Mouse (Mus musculus) heart, embryonic 16.5 days (tissue): ENCODE results near the gene Fbxo21. TPM values are rescaled to one million over a fixed set of nuclear protein-coding genes. Genes with fewer than 3 reads are reported as not detected.

Source experiments
- ATAC-seq: fragments of 200-750 bp; cut with Nextera tagmentation; replicated peaks from 2 replicates; pipeline ENCODE4 v1.8.0; 2017; ENCODE audit warnings: moderate number of reproducible peaks; ENCODE audit not compliant: insufficient read depth, low FRiP score; ENCODE audit errors: extremely low read depth
- H3K27ac ChIP-seq: fragments of 300-500 bp; sonication (generic); 2 replicates; pipeline ENCODE4 v1.5.1; 2014; ENCODE audit warnings: mild to moderate bottlenecking, low read length, control low read depth, moderate library complexity
- H3K27me3 ChIP-seq: fragments of 300-500 bp; sonication (generic); 2 replicates; pipeline ENCODE4 v1.6.1; 2014; ENCODE audit warnings: low read length, mixed read lengths; ENCODE audit not compliant: control insufficient read depth, insufficient read depth
- H3K36me3 ChIP-seq: fragments of 300-500 bp; sonication (generic); 2 replicates; pipeline ENCODE4 v1.6.1; 2014; ENCODE audit not compliant: control insufficient read depth, insufficient read depth
- H3K4me1 ChIP-seq: fragments of 300-500 bp; sonication (generic); 2 replicates; pipeline ENCODE4 v1.6.1; 2014; ENCODE audit warnings: low read length, mixed read lengths; ENCODE audit not compliant: control insufficient read depth, insufficient read depth
- H3K4me2 ChIP-seq: fragments of 300-500 bp; sonication (generic); 2 replicates; pipeline ENCODE4 v1.6.1; 2014; ENCODE audit warnings: low read depth, mild to moderate bottlenecking, control low read depth, low read length
- H3K4me3 ChIP-seq: fragments of 300-500 bp; sonication (generic); 2 replicates; pipeline ENCODE4 v1.5.1; 2014; ENCODE audit warnings: mild to moderate bottlenecking, control low read depth, low read length
- H3K9ac ChIP-seq: fragments of 300-500 bp; sonication (generic); 2 replicates; pipeline ENCODE4 v1.6.1; 2014; ENCODE audit warnings: low read length, control low read depth
- H3K9me3 ChIP-seq: fragments of 300-500 bp; sonication (generic); replicated peaks from 2 replicates; pipeline ENCODE4 v1.6.1; 2016; ENCODE audit warnings: low read length; ENCODE audit not compliant: control insufficient read depth
- WGBS: fragments of 180-500 bp; shearing (Covaris S2); extraction: QIAGEN DNeasy Blood & Tissue Kit; methylation state at CpG from one replicate; pipeline ENCODE4 v1.1.7; 2014; 5-methylcytosine and 5-hydroxymethylcytosine counted together
- polyA plus RNA-seq: library from polyadenylated mRNA; unstranded; fragments of >200 nt; fragmentation: Nextera tagmentation; extraction: Ambion mirVana; gene quantifications from 2 replicates; pipeline ENCODE4 v1.2.1, GENCODE M21; 2015

Fbxo21 gene
- polyA plus RNA-seq, 1 experiment from 2014 or later: 51.5 TPM

- H3K9ac ChIP-seq: no peak overlapping the region
- H3K27ac ChIP-seq: no peak overlapping the region
- H3K4me1 ChIP-seq: peaks cover 5% of the 10 kb centered on the region; the same call in 1 of the 2 replicates
- H3K36me3 ChIP-seq: no peaks in the 10 kb centered on the region
- WGBS: 61% methylated on average over 11 of the region's 11 CpGs
- H3K4me2 ChIP-seq: no peak overlapping the region
- H3K4me3 ChIP-seq: no peak overlapping the region
- no peak for ATAC-seq
- H3K27me3 ChIP-seq: no peaks in the 10 kb centered on the region
- no peaks in the 10 kb centered on the region for H3K9me3 ChIP-seq
Observed at GRCm38 (mm10) chr5:118019905-118020304, 43.4 kb downstream of the Fbxo21 start.

GRCm38 (mm10) chr5:118023053-118023452 lies 46.5 kb downstream of the Fbxo21 start:
- H3K4me3 ChIP-seq: no peak overlapping the region
- no peaks in the 10 kb centered on the region for H3K9me3 ChIP-seq
- H3K4me1 ChIP-seq: peaks cover 14% of the 10 kb centered on the region
- 45% methylated on average over 3 of the region's 3 CpGs for WGBS
- no peak for ATAC-seq
- H3K27me3 ChIP-seq: peaks cover 20% of the 10 kb centered on the region
- H3K4me2 ChIP-seq: no peak overlapping the region
- no peak overlapping the region for H3K27ac ChIP-seq
- H3K36me3 ChIP-seq: no peaks in the 10 kb centered on the region
- H3K9ac ChIP-seq: no peak overlapping the region

- Histone ChIP-seq H3K9me3 (no peaks in the 10 kb centered on the region), H3K9ac (no peak overlapping the region), H3K4me2 (no peak overlapping the region), H3K27ac (no peak overlapping the region), H3K4me1 (peaks cover 27% of the 10 kb centered on the region), H3K27me3 (peaks cover 29% of the 10 kb centered on the region), H3K4me3 (no peak overlapping the region), H3K36me3 (no peaks in the 10 kb centered on the region)
- WGBS: 13% methylated on average over 12 of the region's 12 CpGs
- no peak for ATAC-seq
Observed at GRCm38 (mm10) chr5:118025880-118026279, 49.4 kb downstream of the Fbxo21 start.

- H3K4me3 ChIP-seq: peak overlapping the region; percentile 77
- 3% methylated on average over 13 of the region's 13 CpGs for WGBS
Observed at GRCm38 (mm10) chr5:118026343-118026742, 49.8 kb downstream of the Fbxo21 start.

GRCm38 (mm10) chr5:118027101-118027697 lies 50.7 kb downstream of the Fbxo21 start:
- Histone ChIP-seq H3K27ac (no peak overlapping the region), H3K27me3 (peaks cover 29% of the 10 kb centered on the region), H3K4me1 (peaks cover 27% of the 10 kb centered on the region), H3K9me3 (no peaks in the 10 kb centered on the region), H3K4me2 (peak overlapping the region; percentile 100), H3K36me3 (no peaks in the 10 kb centered on the region), H3K4me3 (peak overlapping the region; percentile 77), H3K9ac (peak overlapping the region; percentile 73)
- 2% methylated on average over 38 of the region's 39 CpGs for WGBS
- ATAC-seq: no peak

More at GRCm38 (mm10) chr5:118026343-118026742, 49.8 kb downstream of the Fbxo21 start:
- H3K4me2 ChIP-seq: peak overlapping the region; percentile 100
- H3K9ac ChIP-seq: no peak overlapping the region; the same call in 1 of the 2 replicates
- no peak overlapping the region for H3K27ac ChIP-seq
- peaks cover 27% of the 10 kb centered on the region for H3K4me1 ChIP-seq
- peaks cover 29% of the 10 kb centered on the region for H3K27me3 ChIP-seq
- H3K9me3 ChIP-seq: no peaks in the 10 kb centered on the region
- no peaks in the 10 kb centered on the region for H3K36me3 ChIP-seq
- no peak for ATAC-seq

GRCm38 (mm10) chr5:118027698-118028190 lies 51.2 kb downstream of the Fbxo21 start, which contains the start of gene Tesc:
Gene Tesc (plus strand): TSS chr5:118027743.
- H3K27ac ChIP-seq: no peak within 1 kb of the TSS
- H3K4me1 ChIP-seq: peaks cover 27% of the 10 kb centered on the region

GRCm38 (mm10) chr5:118028191-118029034 lies 51.9 kb downstream of the Fbxo21 start:
- Histone ChIP-seq H3K27ac (no peak overlapping the region), H3K9ac (peak overlapping the region; percentile 73), H3K4me1 (peaks cover 27% of the 10 kb centered on the region), H3K4me3 (peak overlapping the region; percentile 77), H3K4me2 (peak overlapping the region; percentile 100), H3K27me3 (peaks cover 29% of the 10 kb centered on the region), H3K36me3 (no peaks in the 10 kb centered on the region), H3K9me3 (no peaks in the 10 kb centered on the region)
- ATAC-seq: peak; percentile 14; the same call in 1 of the 2 replicates
- 1% methylated on average over 75 of the region's 79 CpGs for WGBS

More at GRCm38 (mm10) chr5:118027698-118028190, 51.2 kb downstream of the Fbxo21 start, which contains the start of gene Tesc:
- H3K4me2 ChIP-seq: peak within 1 kb of the TSS; percentile 100
- H3K9me3 ChIP-seq: no peaks in the 10 kb centered on the region
- H3K36me3 ChIP-seq: no peaks in the 10 kb centered on the region
- peak within 1 kb of the TSS; percentile 73 for H3K9ac ChIP-seq
- no peak for ATAC-seq
- H3K4me3 ChIP-seq: peak within 1 kb of the TSS; percentile 77
- under 1% methylated on average over 45 of the region's 63 CpGs for WGBS
- peaks cover 29% of the 10 kb centered on the region for H3K27me3 ChIP-seq

- Histone ChIP-seq H3K4me1 (peaks cover 27% of the 10 kb centered on the region), H3K9ac (peak overlapping the region; percentile 73), H3K27me3 (peaks cover 29% of the 10 kb centered on the region), H3K36me3 (no peaks in the 10 kb centered on the region), H3K4me3 (peak overlapping the region; percentile 77), H3K4me2 (peak overlapping the region; percentile 100), H3K9me3 (no peaks in the 10 kb centered on the region), H3K27ac (no peak overlapping the region)
- ATAC-seq: 0 out of 2 replicates have a peak, but pooled peaks have one; percentile 3
- 5% methylated on average over 12 of the region's 12 CpGs for WGBS
Observed at GRCm38 (mm10) chr5:118029035-118029408, 52.5 kb downstream of the Fbxo21 start.
